Mouse (Mus musculus): ENCODE results near the gene Trp53tg5. TPM values are rescaled to one million over a fixed set of nuclear protein-coding genes. Genes with fewer than 3 reads are reported as not detected.

The Trp53tg5 gene
- total RNA-seq, 1 experiment from 2014 or later = not detected

GRCm38 (mm10) chr2:164454846-164455245 lies 18.7 kb downstream of the Trp53tg5 start:
- ATAC-seq (ENCODE audit: extremely low read depth, insufficient number of reproducible peaks, low FRiP score, poor library complexity, severe bottlenecking) = no peak

GRCm38 (mm10) chr2:164453887-164454500 lies 19.5 kb downstream of the Trp53tg5 start:
- no peak for ATAC-seq (ENCODE audit: extremely low read depth, insufficient number of reproducible peaks, low FRiP score, poor library complexity, severe bottlenecking)

- ATAC-seq (ENCODE audit: extremely low read depth, insufficient number of reproducible peaks, low FRiP score, poor library complexity, severe bottlenecking) = no peak
Observed at GRCm38 (mm10) chr2:164453047-164453757, 20.3 kb downstream of the Trp53tg5 start.

DNA sequence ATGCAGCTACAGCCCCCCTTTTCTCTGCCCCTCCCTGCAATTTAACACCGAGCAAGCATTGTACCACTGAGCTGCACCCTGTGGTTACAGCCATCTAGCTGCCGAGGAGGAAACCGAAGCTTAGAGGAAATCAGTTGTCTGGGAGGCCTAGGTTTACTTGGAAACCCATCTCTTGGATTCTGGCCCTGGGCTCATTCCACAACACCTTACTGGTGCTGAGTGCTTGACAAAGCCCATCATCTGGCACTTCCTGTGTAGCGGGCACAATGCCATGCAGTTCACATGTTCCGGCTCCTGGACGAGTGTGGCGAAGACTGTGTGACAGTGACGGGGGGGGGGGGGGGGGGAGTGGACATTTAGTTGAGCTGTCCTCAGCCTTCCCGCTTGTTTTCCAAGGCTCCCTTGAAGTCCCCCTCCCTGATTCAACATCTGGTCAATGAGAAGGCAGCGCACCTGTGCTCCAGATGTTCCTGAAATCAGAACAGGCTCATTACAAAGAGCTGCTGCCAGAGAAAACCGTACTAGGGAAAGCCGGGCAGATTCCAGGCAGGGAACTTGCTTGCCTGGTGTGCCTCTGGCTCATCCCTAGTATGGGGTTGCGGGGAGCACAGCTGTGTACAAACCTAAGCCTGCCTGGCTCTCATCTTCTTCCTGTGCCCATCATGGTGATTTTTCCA lies 21.4 kb downstream of the Trp53tg5 start:
- ATAC-seq (ENCODE audit: extremely low read depth, insufficient number of reproducible peaks, low FRiP score, poor library complexity, severe bottlenecking) = no peak

- no peak for ATAC-seq (ENCODE audit: extremely low read depth, insufficient number of reproducible peaks, low FRiP score, poor library complexity, severe bottlenecking)
Observed at GRCm38 (mm10) chr2:164449341-164450042, 24.0 kb downstream of the Trp53tg5 start.

DNA sequence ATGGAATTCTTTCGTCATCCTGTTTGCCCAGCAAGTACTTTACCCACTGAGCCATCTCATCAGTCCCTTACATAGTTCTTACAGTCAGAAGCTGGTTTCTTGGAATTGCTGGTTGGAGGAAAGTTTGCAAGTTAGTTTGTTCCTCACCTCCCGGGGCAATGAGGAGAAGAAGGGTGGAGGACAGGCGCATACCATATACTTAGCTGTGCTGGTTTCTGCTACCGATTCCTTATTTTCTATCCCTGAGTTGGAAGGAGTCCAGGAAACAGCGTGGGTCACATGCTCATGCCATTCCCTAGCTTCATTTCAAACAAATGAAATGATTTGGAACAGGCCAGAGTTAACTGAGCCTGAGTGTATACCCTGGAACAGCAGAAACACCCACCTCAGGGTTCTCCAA lies 24.6 kb downstream of the Trp53tg5 start:
- ATAC-seq (ENCODE audit: extremely low read depth, insufficient number of reproducible peaks, low FRiP score, poor library complexity, severe bottlenecking) = no peak

- ATAC-seq (ENCODE audit: extremely low read depth, insufficient number of reproducible peaks, low FRiP score, poor library complexity, severe bottlenecking) = no peak
Observed at GRCm38 (mm10) chr2:164448140-164448539, 25.4 kb downstream of the Trp53tg5 start.

DNA sequence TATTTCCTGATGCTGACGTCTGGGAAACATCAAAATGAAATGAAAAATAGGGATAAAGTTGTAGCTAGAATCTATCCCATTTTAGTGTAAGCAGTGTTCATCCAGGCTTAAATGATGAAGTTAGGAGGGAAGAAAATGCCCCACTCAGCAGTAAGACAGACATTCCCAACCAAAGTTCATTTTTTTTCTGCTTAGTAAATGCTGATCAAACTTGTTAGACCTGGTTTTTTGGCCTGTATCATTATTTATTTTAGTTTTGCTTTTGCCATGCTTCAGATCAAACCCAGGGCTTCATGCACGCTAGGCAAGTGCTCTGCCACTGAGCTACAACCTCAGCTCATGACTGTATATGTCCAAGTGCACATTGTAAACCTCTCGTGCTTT lies 27.4 kb downstream of the Trp53tg5 start:
- no peak for ATAC-seq (ENCODE audit: extremely low read depth, insufficient number of reproducible peaks, low FRiP score, poor library complexity, severe bottlenecking)

DNA sequence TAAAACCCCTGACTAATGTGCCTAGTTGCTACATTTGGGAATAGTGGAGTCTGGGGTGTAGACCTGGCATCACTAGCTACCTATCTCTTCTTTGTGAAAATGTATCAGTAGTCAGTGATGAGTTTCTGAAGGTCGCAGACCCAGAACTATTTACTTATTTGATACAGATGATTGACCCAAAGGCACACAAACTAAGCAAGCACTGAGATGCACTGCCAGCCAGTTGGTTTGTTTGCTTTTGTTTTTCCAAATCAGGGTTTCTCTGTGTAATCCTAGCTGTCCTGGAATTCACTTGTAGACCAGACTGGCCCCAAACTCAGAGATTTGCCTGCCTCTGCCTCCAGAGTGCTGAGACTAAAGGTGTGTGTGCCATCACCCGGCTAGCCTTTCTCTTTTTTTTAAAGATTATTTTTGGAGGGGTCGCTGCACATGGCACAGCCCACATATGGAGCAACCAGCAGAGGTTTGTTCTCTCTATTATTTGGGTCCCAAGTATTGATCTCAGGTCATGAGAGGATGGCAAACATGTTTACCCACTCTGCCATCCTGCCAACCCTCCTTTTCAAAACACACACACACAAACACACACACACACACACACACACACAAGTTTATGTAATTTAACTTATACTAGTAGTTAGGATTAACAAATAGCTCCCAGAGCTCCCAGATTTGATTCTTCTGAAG lies 28.0 kb downstream of the Trp53tg5 start:
- ATAC-seq (ENCODE audit: extremely low read depth, insufficient number of reproducible peaks, low FRiP score, poor library complexity, severe bottlenecking) = no peak

GRCm38 (mm10) chr2:164444701-164445100 lies 28.8 kb downstream of the Trp53tg5 start:
- no peak for ATAC-seq (ENCODE audit: extremely low read depth, insufficient number of reproducible peaks, low FRiP score, poor library complexity, severe bottlenecking)

DNA sequence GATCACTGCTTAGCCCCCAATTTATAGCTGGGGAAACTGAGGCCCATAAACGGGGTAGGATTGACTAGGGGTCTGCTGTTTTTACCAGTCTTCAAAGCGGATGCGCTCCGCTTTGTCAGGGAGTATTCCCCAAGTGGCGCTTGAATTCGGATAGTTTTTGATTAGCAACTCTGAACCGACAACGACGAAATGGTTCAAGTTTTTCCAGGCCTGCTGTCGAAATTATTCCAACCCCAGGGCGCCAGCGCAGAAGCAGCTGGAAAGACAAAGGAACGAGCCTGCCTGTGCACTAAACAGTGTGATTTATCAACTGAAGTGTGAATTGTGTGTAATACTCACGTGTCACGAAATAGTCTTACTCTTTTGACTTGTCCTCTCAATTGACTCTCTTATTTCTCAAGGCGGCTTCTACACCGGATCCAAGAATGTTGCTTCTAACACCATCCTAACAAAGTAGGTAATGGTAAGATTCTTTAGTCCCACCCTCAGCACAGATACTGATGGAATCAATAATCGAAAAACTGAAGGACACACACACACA lies 30.0 kb downstream of the Trp53tg5 start, which contains the start of gene Sdc4:
Gene Sdc4 (minus strand): TSS at position 428 of the 541 bp plus-strand sequence.
- no peak for ATAC-seq (ENCODE audit: extremely low read depth, insufficient number of reproducible peaks, low FRiP score, poor library complexity, severe bottlenecking)

DNA sequence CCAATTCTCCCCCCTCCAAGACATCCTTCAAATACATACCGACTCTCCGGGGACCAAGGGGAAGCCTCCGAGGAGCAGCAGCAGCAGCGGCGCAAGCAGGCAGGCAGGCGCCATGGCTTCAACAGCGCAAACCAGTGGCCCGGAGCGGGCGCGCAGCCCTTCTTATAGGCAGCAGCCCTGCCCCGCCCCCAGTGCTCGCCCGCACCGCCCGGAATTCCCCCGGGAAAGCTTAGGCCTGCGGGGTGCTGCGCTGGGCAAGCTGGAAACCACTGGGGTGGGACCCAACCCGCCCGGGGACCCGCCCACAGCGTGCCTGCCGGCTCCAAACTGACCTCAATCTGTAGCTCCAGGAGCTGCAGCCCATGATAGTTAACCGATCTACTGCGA lies 30.5 kb downstream of the Trp53tg5 start:
- ATAC-seq (ENCODE audit: extremely low read depth, insufficient number of reproducible peaks, low FRiP score, poor library complexity, severe bottlenecking) = peak; percentile 26; the same call in 1 of the 2 replicates

GRCm38 (mm10) chr2:164442315-164443050 lies 31.0 kb downstream of the Trp53tg5 start:
- ATAC-seq (ENCODE audit: extremely low read depth, insufficient number of reproducible peaks, low FRiP score, poor library complexity, severe bottlenecking) = no peak

GRCm38 (mm10) chr2:164441731-164442130 lies 31.8 kb downstream of the Trp53tg5 start:
- no peak for ATAC-seq (ENCODE audit: extremely low read depth, insufficient number of reproducible peaks, low FRiP score, poor library complexity, severe bottlenecking)

DNA sequence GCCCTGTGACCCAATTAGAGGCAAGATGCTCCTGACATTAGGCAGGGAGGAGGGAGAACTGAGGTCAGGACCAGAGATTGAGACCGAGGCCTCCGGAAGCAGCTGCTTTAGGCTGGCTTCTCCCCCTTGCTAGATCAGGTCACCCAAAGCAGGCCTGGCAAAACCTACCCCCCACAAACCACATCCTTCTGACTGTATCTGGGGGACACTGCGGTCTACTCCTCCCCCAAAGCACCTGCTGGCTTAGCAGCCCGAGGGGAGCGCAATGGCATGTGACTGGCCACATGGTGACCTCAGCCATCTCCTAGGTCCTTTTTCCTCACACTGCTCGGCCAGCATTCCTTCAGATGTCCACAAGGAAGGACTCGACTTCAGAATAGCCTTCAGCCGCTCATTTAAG lies 32.4 kb downstream of the Trp53tg5 start:
- ATAC-seq (ENCODE audit: extremely low read depth, insufficient number of reproducible peaks, low FRiP score, poor library complexity, severe bottlenecking) = peak; percentile 84

DNA sequence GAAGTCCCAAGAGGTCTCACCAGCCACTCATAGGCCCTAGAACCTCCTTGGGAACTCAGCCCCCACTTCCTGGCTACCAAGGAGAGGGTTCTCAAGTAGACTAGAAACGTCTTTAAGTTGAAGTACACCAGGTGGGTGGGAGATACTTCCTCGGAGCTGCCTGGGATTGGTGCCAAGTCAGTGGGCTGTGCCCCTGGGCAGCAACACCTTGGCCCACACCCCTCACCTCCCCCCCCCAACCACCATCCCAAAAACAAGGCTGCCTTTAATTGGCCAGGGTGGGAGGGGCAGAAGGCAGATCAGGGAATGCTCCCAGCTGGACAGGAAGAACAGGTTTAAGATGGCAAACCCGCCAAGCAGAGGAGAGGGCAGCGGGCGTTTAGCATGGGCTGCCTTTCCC lies 33.2 kb downstream of the Trp53tg5 start:
- ATAC-seq (ENCODE audit: extremely low read depth, insufficient number of reproducible peaks, low FRiP score, poor library complexity, severe bottlenecking) = no peak

- no peak for ATAC-seq (ENCODE audit: extremely low read depth, insufficient number of reproducible peaks, low FRiP score, poor library complexity, severe bottlenecking)
Observed at GRCm38 (mm10) chr2:164439001-164439421, 34.5 kb downstream of the Trp53tg5 start.

- ATAC-seq (ENCODE audit: extremely low read depth, insufficient number of reproducible peaks, low FRiP score, poor library complexity, severe bottlenecking) = no peak
Observed at GRCm38 (mm10) chr2:164438257-164438656, 35.3 kb downstream of the Trp53tg5 start.

Data from neutrophil, adult 5-6 weeks (primary cell).